Mouse (Mus musculus) kidney, postnatal 25 days (tissue): ENCODE data around the gene Ttc23l.
"Not testable (repeated sequence)": the region's sequence is repeated elsewhere in the genome, so short reads cannot be mapped to it uniquely, and the experiment has no call there.

Experiments
- DNase-seq, 2 experiments: peaks; one replicate each; pipeline ENCODE4 v3.0.0; 2021; ENCODE audit warnings: mixed read lengths in 2 of 2

Gene Ttc23l

GRCm38 (mm10) chr15:10506099-10506498 is 52.4 kb downstream of the Ttc23l start:
- DNase-seq: peak; percentile 30 to 73

DNA sequence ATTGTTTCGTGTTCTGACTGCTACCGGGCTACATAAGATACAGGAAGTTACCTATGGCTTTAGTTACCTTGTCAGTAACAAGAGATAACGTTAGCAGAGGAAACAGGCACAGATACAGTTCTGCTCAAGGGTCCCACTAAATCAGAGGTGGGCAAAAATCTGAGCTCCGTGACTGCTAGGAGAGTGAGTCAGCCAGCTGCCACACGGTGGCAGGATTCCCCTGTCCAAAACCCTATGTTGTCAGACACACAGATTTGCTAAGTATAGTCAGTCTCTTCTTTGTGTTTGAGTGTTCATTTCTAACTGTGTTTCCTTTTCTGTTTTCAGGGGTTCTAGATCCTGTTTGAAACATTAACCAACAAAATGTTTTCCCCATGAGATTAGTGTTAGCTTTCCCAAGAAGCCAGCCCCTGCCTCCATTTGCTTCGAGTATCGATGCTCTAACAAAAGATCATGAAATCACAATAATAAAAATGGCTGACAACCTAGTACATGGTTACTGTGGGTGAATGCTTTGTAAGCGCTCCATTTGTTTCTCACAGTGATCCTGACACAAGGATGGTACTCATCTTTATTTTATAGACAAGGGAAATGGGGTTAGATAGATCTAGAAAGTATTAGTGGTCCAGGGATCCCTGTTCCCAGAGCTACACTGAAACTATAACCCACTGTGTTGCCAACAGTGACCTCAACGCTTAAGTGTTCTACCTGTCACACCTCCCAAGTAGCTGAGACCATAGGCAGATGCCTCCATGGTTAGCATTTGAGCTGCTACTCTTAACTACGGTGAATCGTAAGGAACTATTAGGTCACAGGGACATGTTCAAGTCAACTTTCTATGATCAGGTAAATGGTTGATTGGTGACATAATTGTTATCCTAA is 57.4 kb downstream of the Ttc23l start:
- peak; percentile 53 to 62 for DNase-seq

DNA sequence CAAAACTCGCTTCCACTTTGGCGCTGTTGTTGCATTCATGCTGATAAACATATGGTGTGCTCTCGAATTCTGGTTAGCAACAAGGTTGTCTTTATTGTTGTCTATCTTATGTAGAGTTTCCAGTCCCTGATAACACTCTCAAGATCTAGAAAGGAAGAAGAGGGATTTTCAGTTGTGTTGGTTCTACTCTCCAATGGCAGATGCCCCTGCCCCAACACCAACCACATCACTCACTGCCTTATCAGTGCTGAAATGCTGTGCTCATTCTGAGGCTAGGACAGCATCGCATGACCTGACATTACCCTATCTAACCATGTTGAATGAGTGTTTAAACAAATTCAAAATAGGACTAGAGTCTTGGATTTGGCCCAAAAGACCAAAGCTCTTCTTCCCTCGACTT is 58.4 kb downstream of the Ttc23l start:
- DNase-seq: no peak

GRCm38 (mm10) chr15:10499593-10499992 is 58.9 kb downstream of the Ttc23l start:
- DNase-seq: no peak

DNA sequence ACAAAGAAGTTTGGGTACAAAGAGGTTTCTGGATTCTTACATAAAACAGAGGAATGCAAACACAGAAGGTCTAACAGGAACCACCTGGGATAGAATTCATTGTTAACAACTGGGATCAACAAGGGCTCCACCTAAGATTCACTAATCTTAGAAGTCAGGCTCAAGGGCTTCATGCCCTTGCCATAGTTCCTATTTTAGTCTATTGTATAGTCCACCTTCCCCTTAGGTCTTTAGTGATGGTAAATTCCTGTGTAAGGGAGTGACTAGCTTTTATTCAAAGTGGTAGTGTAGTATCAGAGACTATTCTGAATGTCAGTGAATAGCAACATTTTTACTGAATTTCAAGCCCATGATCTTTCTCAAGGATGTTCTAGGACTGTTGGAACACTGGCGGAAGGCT is 61.8 kb downstream of the Ttc23l start:
- not testable (repeated sequence) for DNase-seq

GRCm38 (mm10) chr15:10495944-10496343 is 62.5 kb downstream of the Ttc23l start:
- no peak for DNase-seq

DNA sequence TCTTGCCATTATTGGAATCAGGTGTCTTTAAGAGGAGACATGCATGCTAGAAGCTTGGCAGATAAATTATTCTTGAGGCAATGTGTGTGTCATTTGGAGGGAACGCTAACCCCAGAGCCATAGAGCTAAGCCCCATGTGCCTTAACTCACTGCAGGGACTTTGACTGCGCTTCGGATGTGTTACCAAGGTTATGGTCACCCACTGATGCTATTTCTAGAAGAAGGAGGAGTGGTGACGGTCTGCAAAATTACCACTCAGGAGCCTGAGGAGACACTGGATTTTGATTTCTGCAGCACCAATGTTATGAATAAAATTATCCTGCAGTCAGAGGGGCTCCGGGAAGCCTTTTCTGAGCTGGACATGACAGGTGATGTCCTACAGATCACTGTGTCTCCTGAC is 68.4 kb downstream of the Ttc23l start:
- DNase-seq: no peak

- DNase-seq: no peak
Observed at GRCm38 (mm10) chr15:10487246-10487645, 71.2 kb downstream of the Ttc23l start.

GRCm38 (mm10) chr15:10486365-10486839 is 72.1 kb downstream of the Ttc23l start:
- no peak for DNase-seq

DNA sequence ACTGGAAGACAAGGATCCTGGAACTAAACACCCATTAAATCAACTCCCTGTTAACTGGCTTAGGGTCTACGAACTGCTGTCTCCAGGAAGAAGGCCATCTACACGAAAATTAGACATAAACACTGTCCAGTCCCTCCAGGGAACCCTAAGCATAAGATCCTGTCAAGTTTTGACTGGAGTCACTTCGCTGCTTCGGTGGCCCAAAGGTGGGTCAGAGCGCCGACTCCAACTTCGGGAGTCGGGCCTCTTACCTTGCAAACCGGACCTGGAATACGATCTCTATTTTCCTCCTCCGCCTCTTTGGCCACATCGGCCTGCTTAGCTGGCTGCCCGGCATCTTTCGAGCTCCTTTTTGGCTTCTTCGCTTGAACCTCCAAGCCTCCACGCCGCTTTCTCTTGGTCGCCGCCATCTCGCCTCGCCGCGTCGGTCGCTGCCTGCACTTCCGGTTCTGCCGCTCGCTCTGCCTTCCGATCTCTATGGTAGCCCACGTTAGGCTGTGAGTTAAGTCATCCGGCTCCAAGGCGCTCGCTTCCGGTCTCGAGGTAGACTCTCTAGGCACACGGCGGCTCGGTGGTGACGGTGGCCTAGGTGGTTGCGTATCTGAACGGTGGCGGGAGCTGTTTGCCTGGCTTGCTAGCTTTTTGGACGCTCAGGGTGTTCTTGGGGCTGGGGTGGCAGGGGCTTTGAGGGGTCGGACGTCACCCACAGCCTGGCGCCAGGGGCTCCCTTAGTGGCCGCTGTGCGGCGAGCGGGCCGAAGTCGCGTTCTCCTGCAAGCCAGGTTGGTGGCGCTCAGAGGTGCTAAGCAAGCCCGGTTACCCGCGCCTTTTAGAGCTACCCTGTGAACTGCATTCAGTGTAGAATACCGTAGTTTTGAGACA is 72.7 kb downstream of the Ttc23l start, which contains the start of the genes Brix1 and Rad1:
Brix1 (minus strand) TSS at position 464 of the 881 bp plus-strand sequence.
Rad1 (plus strand) TSS at position 535 of the 881 bp plus-strand sequence.
- peak; percentile 96 to 97 for DNase-seq

GRCm38 (mm10) chr15:10470941-10471340 is 87.5 kb downstream of the Ttc23l start:
- DNase-seq: no peak

DNA sequence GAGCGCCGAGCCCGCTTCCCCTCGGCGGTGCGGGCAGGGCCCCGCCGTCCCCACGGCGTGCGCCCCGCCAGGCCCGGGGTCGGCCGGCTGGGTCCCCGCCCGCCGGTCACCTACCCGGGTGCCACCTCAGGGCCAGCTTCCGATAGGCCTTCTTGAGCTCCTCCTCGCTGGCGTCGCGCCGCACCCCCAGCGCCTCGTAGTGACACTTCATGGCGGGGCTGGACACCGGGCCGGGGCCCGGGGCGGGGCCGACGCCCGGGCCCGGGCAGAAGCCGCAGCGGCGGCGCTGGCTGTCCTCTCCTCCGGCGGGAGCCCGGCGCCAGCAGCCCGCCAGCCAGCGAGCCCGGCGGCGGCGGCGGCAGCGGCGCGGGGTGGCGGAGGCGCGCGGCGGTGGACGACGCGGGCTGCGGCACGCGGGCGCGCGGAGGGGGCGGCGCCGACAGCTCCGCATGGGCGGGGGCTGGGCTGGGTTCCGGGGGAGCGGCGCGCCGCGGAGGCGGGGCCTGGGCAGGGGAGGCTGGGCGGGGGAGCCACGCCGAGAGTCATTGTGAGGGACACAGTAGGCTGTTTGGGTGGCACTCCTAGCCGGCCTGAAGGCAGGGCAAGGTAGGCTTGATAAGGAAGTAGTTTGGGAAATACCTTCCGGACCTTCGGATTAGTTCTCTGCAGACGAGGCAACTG is 88.2 kb downstream of the Ttc23l start, which contains the start of gene Dnajc21:
Dnajc21 (minus strand) TSS at position 366 of the 681 bp plus-strand sequence.
- peak; percentile 90 to 96 for DNase-seq

DNA sequence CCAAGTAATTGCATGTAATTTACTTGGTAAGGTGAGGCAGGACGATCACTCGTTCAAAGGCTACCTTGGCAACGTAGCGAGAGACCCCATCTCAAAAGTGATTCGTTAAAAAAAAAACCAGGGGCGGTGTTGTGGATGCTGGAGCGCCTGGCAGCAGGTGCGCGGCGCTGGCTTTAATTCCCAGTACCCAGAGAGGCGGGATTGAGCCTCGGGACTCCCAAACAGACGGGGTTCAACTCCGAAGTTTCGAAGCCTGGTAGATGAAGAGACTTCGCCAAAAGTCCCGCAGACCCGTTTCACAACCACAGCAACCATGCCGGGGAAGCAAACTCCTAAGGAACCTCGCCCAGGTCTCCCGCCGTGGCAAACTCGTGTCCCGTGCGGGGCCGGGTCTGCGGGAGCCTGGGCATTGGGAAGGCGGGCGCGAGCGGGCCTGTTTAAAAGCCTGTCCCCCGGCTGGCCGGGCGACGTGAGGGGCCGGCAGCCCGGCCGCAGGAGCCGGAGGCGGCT is 88.8 kb downstream of the Ttc23l start:
- peak in 1 of 2 experiments; percentile 30 for DNase-seq

DNA sequence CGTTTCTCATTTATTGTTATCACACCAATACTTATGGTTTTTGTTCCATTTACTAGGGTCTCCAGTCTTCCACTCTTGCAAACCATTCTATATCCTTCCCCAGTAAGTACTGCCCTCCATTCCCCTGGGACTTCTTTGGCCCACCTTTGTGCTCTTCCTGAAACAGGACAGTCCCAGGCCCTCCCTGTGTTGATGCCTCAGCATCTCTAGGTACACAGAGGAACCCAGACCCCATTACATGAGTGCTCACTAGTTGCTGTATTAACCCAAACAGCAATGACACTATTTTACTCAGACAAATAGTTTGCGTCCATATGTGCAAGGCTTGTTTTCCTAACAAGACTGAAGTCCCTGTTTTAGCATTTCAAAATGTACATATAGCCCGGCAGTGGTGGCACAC is 89.7 kb downstream of the Ttc23l start:
- DNase-seq: no peak

DNA sequence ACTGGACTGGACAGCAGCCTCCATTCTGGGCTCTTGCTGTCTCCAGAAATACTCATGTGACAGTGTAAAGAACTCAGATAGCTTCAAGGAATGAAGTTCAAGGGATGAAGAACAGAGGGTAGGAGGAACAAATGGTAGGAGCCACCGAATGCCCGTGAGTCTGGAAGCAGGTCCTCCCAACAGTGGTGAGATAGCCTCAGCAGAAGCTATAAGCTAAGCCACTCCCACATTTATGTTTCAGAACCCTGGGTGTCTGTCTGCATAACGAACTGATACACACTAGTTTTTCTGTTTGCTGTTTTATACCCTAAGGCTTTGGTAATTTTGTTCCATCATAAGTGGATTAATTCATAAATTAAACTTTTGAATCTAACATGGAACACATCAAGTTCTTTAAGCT is 93.8 kb downstream of the Ttc23l start:
- no peak for DNase-seq

GRCm38 (mm10) chr15:10463555-10463954 is 94.9 kb downstream of the Ttc23l start:
- DNase-seq: no peak

- peak in 1 of 2 experiments; percentile 21 for DNase-seq
Observed at GRCm38 (mm10) chr15:10460986-10461385, 97.5 kb downstream of the Ttc23l start.
